Mouse (Mus musculus): Measurements from ENCODE around the gene Cd300lf.

DNA sequence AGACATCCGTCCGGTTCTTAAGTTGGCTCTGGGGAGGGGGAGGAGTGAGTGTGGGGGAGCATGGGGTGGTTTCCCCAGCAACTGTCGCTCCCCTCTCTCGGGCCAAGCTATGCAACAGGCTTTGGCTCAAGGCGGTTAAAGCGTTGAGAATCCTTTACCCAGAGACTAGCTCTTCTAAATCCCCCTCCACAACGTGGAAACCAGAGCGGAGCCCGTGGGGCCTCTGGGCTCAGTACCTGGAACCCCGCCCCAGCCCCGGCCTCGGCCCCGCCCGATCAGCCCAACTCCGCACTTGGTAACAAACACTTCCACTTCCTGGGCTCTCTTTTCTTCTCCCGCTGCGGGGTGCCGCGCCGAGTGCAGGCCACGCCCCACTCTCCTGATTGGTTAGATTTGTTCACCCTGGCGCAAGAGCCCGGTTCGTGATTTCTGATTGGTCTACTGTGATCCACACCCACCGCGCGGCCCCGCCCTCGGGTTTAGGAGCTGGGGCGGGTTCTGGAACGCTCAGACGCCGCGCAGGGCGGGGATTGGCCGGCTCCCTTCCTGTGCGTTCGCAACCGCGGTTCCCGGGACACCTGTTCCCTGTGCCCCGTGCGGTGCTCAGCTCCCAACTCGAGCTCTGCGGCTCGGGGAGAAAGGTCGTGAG lies 29.2 kb upstream of the Cd300lf start, which contains the start of gene Slc9a3r1:
- TF ChIP-seq POLR2A (IDR thresholded peaks at IDR 0.05; ENCODE audit: borderline replicate concordance, insufficient read depth, low read length) (peak; percentile 96), CTCF (IDR thresholded peaks at IDR 0.05; ENCODE audit: borderline replicate concordance, insufficient read depth, low read depth, low read length) (no peak)

All from cerebellum, adult 2 months (tissue).